Mouse (Mus musculus): ENCODE data around the gene Kcnh2.

The Kcnh2 gene

GRCm38 (mm10) chr5:24320467-24320813, 31.0 kb downstream of the Kcnh2 start:
- peak; percentile 32 for DNase-seq (ENCODE audit: extremely low spot score, low spot score)

- peak; percentile 44 for DNase-seq (ENCODE audit: extremely low spot score, low spot score)
Observed at GRCm38 (mm10) chr5:24319776-24320466, 31.5 kb downstream of the Kcnh2 start.

- no peak for DNase-seq (ENCODE audit: extremely low spot score, low spot score)
Observed at GRCm38 (mm10) chr5:24309223-24309622, 42.2 kb downstream of the Kcnh2 start.

- DNase-seq (ENCODE audit: extremely low spot score, low spot score): no peak
Observed at GRCm38 (mm10) chr5:24308621-24309020, 42.8 kb downstream of the Kcnh2 start.

GRCm38 (mm10) chr5:24307118-24307777, 44.2 kb downstream of the Kcnh2 start:
- DNase-seq (ENCODE audit: extremely low spot score, low spot score): peak; percentile 45

- no peak for DNase-seq (ENCODE audit: extremely low spot score, low spot score)
Observed at GRCm38 (mm10) chr5:24303199-24303598, 48.2 kb downstream of the Kcnh2 start.

GRCm38 (mm10) chr5:24299845-24300589, 51.4 kb downstream of the Kcnh2 start:
- DNase-seq (ENCODE audit: extremely low spot score, low spot score): no peak

GRCm38 (mm10) chr5:24291954-24292353, 59.5 kb downstream of the Kcnh2 start:
- DNase-seq (ENCODE audit: extremely low spot score, low spot score): no peak

GRCm38 (mm10) chr5:24286221-24286970, 65.0 kb downstream of the Kcnh2 start:
- no peak for DNase-seq (ENCODE audit: extremely low spot score, low spot score)

- DNase-seq (ENCODE audit: extremely low spot score, low spot score): no peak
Observed at GRCm38 (mm10) chr5:24284145-24284544, 67.3 kb downstream of the Kcnh2 start.

- no peak for DNase-seq (ENCODE audit: extremely low spot score, low spot score)
Observed at GRCm38 (mm10) chr5:24283181-24283580, 68.2 kb downstream of the Kcnh2 start.

- no peak for DNase-seq (ENCODE audit: extremely low spot score, low spot score)
Observed at GRCm38 (mm10) chr5:24280523-24280922, 70.9 kb downstream of the Kcnh2 start.

GRCm38 (mm10) chr5:24279527-24279926, 71.9 kb downstream of the Kcnh2 start:
- no peak for DNase-seq (ENCODE audit: extremely low spot score, low spot score)

GRCm38 (mm10) chr5:24278206-24278605, 73.2 kb downstream of the Kcnh2 start:
- DNase-seq (ENCODE audit: extremely low spot score, low spot score): no peak

GRCm38 (mm10) chr5:24273683-24274621, 77.5 kb downstream of the Kcnh2 start:
- DNase-seq (ENCODE audit: extremely low spot score, low spot score): no peak

- DNase-seq (ENCODE audit: extremely low spot score, low spot score): no peak
Observed at GRCm38 (mm10) chr5:24270941-24271340, 80.5 kb downstream of the Kcnh2 start.
